10 mouse cellular contexts compared by ENCODE assay signal in the genomic region with DNA sequence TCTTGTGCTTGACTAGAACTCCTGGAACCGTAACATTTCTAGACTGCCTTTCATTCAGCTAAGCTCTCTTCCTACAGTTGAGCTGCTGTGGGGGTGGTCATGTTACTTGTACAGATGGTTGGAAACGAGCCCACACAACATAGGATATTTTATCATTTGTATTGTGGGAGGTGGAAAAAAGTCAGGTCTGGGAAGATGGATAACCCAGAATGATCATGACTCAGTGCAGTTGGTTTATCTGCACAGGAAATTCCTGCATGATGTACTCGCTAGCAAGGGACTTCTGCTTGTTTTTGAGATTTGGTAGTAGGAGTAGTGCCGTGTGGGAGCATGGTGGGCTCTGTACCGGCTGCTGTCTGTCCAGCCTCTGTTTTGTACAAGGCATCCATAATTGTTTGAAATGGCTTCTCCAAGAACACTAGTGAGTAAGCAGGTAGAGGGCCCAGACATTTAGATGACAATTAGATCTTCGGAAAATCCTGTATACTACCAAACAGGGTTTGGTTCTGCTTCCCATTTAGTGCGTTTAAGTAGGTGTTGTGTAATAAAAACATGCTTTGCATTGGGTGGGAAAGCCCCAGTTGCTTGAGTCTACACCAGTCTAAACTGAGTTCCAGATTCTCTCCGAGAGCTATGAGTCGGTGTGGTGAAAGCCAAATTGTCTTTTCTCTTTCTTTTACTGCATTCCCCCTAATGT.
A peak's percentile ranks its signal among the peaks of the same experiment; 100 is the strongest.
DNase-seq lines count a peak whose midpoint lies in the region; ATAC-seq and TF ChIP-seq lines count a peak whose summit lies in the region.
"Had no signal": no experiment of that assay in that cellular context is flagged by ENCODE, and none has a peak within 500 bp of the region (broad histone marks: within the 10 kb centered on the region; RNA-seq: fewer than 3 reads in every experiment).

No protein-coding gene starts in this region.

- WGBS in neural tube, embryonic 12.5 days = 77% methylated on average over 9 of the region's 9 CpGs
- 64% methylated on average over 9 of the region's 9 CpGs for WGBS in forebrain, postnatal 0 days

- H3K9me3 ChIP-seq in neural tube, embryonic 12.5 days = no peaks in the 10 kb centered on the region
- H3K9me3 ChIP-seq in forebrain, postnatal 0 days (ENCODE audit: low read length) = no peaks in the 10 kb centered on the region
- H3K9me3 ChIP-seq: midbrain, embryonic 12.5 days had no signal

- H3K27me3 ChIP-seq in neural tube, embryonic 12.5 days (replicated peaks) = no peaks in the 10 kb centered on the region
- no peaks in the 10 kb centered on the region for H3K27me3 ChIP-seq in forebrain, postnatal 0 days (ENCODE audit: insufficient read depth, low read length)
- H3K27me3 ChIP-seq: midbrain, embryonic 12.5 days had no signal

- no peak overlapping the region for H3K4me3 ChIP-seq in neural tube, embryonic 12.5 days
- no peak overlapping the region for H3K4me3 ChIP-seq in forebrain, postnatal 0 days (ENCODE audit: low read depth, low read length)
- H3K4me3 ChIP-seq: midbrain, embryonic 12.5 days had no signal

- no peak for TF ChIP-seq CTCF in forebrain, postnatal 0 days (IDR thresholded peaks at IDR 0.05; ENCODE audit: low read depth)

- ATAC-seq in neural tube, embryonic 12.5 days (ENCODE audit: low FRiP score, low read depth) = 0 out of 2 replicates have a peak, but pooled peaks have one; percentile 29
- ATAC-seq in forebrain, postnatal 0 days = no peak

- H3K27ac ChIP-seq in neural tube, embryonic 12.5 days = no peak overlapping the region
- H3K27ac ChIP-seq in forebrain, postnatal 0 days (ENCODE audit: low read depth, low read length) = peak overlapping the region; percentile 58; the same call in 1 of the 2 replicates
- H3K27ac ChIP-seq: midbrain, embryonic 12.5 days; stomach, postnatal 0 days had no signal

- H3K4me2 ChIP-seq in neural tube, embryonic 12.5 days (replicated peaks) = no peak overlapping the region
- no peak overlapping the region for H3K4me2 ChIP-seq in forebrain, postnatal 0 days (ENCODE audit: low read depth)
- H3K4me2 ChIP-seq: midbrain, embryonic 12.5 days had no signal

- DNase-seq in neural tube, embryonic 10.5 days (ENCODE audit: extremely low spot score, low spot score) = no peak
- DNase-seq in forebrain, postnatal 0 days = no peak
- peak; percentile 76 to 86 for DNase-seq in left cerebral cortex, adult 9 months (ENCODE audit: low spot score in 2 of 2)
- no peak for DNase-seq in gastrocnemius, postnatal 25 days
- DNase-seq in testis, postnatal 10 days (ENCODE audit: low spot score) = no peak
- DNase-seq in ovary, postnatal 10 days (ENCODE audit: low spot score) = no peak
- DNase-seq: adrenal gland, postnatal 14 days had no signal

- H3K36me3 ChIP-seq in neural tube, embryonic 12.5 days = no peaks in the 10 kb centered on the region
- no peaks in the 10 kb centered on the region for H3K36me3 ChIP-seq in forebrain, postnatal 0 days (ENCODE audit: insufficient read depth)
- H3K36me3 ChIP-seq: midbrain, embryonic 12.5 days had no signal

- H3K9ac ChIP-seq in neural tube, embryonic 12.5 days = no peak overlapping the region
- H3K9ac ChIP-seq in forebrain, postnatal 0 days = no peak overlapping the region
- H3K9ac ChIP-seq: midbrain, embryonic 12.5 days had no signal

- peaks cover 13% of the 10 kb centered on the region for H3K4me1 ChIP-seq in neural tube, embryonic 12.5 days
- H3K4me1 ChIP-seq in forebrain, postnatal 0 days (ENCODE audit: insufficient read depth) = peaks cover 17% of the 10 kb centered on the region; the same call in 1 of the 2 replicates

Comparison
In these comparisons a context has a peak if more than half of its experiments do, and no peak if none do; other contexts are left out.
1. DNase-seq: peak in left cerebral cortex, adult 9 months (2 of 2); none in neural tube, embryonic 10.5 days (single experiment), forebrain, postnatal 0 days (single experiment), gastrocnemius, postnatal 25 days (single experiment), testis, postnatal 10 days (single experiment) and ovary, postnatal 10 days (single experiment).